Mouse (Mus musculus) kidney, postnatal 14 days (tissue): ENCODE data around the gene G2e3.
A peak's percentile ranks its signal among the peaks of the same experiment; 100 is the strongest.

Source experiments
- DNase-seq: peaks from one replicate; pipeline ENCODE4 v3.0.0; 2022; ENCODE audit warnings: mixed read lengths

The G2e3 gene

DNA sequence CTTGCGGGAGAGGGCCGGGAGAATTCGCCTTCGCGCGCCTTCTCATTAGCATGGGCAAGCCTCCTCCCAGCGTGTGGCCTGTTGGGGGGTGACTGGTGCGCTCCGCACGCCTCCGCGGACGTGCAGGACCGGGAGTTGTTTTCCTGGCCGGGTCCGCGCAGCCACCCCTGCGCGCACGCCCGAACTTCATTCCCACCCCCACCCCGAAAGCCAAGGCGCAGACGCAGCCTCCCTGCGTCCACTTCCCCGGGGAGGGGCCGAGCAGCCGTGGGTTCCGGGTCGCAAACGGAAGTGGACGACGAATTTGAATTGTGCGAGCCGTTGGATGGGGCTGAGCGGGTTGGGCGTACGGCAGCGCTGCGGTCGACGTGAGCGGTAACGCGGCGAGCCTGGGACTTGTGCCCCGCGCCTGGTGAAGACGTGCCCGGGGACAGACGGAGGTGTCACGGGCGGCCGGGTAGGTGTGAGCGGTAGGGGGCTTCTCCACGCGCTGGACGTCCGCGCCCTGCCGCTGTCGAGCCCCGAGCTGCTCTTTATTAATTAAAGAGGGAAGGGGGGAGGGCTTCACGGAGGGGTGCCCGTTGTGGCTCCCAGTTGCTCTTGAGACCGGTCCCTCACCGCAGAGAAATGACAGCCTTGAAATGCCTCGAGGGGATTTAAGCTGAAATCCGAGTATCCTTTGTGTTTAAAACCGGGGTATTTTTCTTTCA lies at the start of gene G2e3:
Gene G2e3 (plus strand): TSS at position 74 of the 710 bp plus-strand sequence.
- DNase-seq = peak; percentile 92

DNA sequence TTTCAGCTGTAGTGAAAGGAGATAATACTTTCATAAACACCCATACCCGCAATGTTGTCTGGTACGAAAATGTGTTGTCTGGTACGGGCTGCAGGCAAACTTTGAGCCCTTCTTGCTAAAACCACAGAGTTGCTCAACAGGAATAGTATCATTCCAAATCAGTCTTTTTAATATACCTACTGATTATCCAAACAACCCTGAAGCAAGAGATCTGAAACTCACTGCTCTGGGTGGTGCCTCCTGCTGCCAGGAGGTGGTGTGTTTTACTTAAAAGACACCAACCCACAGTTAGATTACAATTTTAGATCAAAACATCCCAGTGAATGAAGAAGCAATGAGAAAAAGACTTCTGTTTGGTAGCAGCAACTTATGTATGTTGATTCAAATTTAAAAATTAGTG lies 24.3 kb upstream of the G2e3 start:
- no peak for DNase-seq

DNA sequence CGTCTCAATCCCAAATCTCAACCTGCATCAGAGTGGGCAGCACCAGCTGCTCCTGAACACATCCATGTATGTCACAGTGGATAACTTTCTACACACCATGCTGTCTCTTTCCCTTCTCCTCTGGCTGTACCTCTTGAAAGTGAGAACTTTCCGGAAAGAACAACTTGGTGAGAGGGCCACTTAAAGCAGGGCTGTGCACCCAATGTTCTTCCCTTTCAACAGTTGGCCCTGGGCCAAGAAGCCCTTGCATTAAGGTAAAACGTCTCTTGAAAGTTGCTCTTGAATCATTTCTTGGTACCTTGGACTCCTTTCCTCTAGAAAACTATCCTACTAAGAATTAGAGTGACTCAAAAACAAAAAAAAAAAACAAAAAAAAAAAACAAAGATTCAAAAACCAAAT lies 21.0 kb upstream of the G2e3 start:
- no peak for DNase-seq

DNA sequence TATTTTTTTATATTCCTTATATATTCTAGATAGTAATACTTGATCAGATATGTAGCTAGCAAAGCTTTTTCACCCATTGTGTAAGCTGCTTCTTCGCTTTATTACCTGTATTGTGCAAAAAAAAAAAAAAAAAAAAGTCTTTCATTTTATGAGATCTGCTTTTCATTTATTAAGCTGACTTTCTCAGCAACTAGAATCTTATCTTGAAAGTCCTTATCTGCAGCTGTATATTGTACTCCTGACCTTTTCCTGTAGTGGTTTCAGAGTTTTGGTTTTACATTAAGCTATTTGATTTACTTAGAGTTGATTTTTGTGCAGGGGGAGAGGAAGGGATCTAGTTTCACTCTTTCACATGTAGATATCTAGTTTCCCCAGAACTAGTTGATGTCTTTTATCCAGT lies 10.8 kb upstream of the G2e3 start:
- DNase-seq = no peak

DNA sequence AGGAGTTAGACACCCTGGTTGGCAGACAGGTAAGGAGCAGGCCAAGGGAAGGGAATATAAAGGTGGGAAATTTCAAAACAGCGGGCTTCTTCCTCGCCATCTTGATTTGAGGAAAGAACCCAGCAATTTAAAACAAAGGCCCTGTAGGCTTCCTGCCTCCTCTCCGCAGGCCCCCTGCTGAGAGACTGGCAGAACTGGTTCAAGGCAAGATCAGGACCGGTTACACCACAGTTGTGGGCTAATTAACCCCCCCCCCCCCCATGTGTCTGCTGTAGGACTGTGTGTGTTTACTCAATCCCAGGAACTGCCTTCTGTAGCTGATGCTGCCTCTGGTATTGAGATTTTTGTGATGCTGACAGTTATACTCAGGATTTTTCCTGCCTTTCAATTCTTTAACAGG lies 1.7 kb upstream of the G2e3 start:
- DNase-seq = peak; percentile 39

DNA sequence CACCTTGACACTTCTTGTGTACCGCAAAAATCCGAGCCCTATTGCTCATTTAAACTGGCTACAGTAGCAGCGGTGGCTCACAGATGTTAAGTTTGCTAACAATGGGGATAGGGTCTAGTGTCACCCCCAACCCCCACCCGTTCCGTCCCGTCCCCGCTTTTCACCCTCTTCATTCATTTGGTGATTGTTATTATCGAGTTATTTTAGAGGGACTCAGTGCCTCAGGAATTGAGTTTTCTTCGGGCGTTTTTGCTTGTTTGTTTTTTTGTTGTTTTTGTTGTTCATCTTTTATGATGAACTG lies 787 bp downstream of the G2e3 start:
- DNase-seq = no peak

DNA sequence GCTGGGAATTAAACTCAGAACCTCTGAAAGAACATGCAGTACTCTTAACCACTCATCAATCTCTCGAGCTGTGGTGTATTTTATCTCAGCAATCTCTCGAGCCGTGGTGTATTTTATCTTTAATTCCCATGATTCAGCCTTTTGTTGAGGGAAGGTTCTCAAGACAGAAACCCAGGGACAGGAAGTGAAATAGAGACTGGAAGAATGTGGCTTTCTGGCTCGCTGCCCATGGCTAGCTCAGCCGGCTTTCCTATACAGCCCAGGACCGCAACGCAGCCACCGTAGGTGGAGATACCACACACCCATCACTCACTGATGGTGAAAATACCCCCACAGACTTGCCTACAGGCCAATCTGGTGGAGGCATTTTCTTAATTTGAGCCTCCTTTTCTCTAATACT lies 7.4 kb downstream of the G2e3 start:
- DNase-seq = no peak

DNA sequence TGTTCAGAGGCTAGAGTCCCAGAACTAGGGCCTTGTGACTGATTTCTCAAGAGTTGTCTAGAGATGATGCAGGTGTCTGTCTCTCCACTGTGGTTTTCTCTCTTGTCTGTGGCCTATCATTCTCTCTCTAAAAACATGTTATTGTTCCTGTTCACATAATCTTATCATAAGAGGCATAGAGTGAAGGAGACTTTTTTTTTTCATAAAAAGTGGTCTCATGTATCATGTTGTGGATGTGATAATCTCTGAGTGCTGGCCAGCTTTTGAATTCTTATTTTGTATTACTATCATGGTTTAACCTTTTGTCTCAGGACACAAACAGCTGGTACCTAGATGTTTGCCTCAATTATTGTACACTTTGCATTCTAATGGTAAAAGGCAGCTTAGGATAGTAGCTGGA lies 13.4 kb downstream of the G2e3 start:
- no peak for DNase-seq

DNA sequence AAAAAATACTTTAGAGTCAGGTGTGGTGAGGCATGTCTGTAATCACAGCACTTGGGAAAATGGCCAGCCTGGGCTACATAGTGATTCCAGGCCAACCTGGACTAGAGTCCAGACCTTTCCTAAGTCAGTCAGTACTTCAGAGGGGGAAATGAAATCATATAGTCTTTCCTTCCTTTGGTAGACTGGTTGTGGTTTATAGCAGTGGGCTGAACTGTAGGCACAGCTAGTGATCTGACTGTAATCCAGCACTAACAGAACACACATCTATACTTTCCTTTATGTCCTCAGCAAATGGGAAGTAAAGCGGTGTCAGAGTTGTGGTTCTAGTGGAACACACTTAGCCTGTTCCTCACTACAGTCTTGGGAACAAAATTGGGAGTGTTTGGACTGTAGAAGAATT lies 15.0 kb downstream of the G2e3 start:
- DNase-seq = no peak

DNA sequence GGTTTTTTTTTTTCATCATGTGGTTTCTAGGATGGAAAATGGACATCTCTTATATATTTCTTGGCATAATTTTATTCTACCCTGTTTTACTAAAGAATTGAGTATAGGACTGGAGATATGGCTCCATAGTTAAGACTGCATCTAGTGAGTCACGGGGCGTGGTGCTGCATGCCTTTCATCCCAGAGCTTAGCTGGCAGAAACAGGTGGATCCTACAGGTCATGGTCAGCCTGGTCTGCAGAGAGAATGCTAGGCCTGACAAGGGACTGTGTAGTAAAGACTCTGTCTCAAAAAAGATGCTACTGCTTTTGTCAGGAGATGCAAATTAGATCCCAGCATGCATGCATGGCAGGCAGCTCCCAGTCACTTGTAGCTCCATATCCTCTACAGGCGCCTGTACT lies 20.6 kb downstream of the G2e3 start:
- no peak for DNase-seq

DNA sequence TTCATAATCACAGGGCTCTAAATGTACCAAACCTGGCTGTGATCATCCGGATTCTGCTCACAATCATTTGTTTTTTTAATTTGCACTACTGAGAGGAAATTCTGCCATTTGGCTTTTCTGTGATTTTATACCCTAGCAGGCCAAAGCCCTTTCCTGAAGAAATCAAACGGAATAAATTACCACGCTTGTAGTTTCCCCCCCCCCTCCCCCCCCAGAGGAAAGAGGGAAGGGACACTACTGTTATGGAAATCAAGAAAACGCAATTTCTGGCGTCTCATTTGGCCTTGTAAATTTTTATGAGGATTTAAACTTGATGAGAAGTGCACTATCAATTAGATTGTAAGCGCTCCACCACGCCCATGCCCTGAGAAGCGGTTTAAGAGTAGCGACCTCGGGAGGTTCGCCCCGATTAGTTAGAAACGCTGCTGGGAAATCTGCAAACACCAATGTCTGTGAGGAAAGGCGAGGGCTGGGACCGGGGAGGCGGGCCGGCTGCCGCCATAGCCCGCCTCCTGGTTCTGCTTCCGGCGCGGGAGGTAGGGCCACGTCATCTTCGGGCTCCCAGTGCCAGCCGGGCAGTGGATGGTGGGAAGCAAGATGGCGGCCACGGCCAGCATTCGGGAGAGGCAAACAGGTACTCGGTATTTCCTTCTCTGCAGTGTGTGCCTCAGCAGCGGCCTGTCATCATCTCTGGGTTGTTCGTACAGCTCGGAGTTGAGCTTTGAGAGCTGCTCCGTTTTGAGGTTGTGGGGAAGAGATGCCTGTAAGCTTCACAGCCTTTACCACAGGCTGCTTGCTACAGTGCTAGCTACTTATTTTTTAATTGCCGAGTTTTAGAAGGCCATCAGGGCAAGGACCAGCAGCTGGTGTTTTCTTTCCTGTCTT lies 29.4 kb downstream of the G2e3 start, which contains the start of gene Scfd1:
Gene Scfd1 (plus strand): TSS at position 508 of the 885 bp plus-strand sequence.
- peak; percentile 95 for DNase-seq

DNA sequence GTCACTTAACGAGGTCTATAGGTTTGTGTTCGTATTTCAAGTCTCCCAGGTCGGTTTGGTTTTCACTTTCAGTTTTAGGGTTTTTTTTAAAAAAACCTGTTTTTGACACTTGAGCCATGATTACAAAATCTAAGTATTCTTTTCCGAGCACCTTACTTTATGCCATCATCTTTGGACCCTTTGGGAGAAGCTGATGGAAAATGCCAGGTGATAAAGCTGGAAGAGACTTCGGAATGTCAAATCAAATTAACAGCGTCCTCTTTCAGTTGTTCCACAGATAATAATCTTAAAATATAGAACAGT lies 30.0 kb downstream of the G2e3 start:
- no peak for DNase-seq

DNA sequence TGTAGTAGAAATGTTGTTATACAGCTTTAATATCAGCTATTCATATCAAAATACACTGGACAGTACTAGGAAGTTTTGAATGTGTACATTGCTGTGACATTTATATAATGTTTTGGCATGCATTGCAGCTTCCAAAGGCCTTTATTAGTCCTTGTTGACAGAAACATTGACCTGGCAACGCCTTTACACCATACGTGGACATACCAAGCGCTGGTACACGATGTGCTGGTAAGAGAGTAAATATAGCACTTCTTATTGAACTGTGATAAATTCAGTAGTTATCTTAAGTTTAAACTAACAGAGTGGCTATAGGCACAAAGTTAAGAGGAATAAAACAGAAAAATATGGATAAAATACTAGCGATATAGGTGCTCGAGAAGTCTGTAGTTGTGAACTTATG lies 52.0 kb downstream of the G2e3 start:
- no peak for DNase-seq

DNA sequence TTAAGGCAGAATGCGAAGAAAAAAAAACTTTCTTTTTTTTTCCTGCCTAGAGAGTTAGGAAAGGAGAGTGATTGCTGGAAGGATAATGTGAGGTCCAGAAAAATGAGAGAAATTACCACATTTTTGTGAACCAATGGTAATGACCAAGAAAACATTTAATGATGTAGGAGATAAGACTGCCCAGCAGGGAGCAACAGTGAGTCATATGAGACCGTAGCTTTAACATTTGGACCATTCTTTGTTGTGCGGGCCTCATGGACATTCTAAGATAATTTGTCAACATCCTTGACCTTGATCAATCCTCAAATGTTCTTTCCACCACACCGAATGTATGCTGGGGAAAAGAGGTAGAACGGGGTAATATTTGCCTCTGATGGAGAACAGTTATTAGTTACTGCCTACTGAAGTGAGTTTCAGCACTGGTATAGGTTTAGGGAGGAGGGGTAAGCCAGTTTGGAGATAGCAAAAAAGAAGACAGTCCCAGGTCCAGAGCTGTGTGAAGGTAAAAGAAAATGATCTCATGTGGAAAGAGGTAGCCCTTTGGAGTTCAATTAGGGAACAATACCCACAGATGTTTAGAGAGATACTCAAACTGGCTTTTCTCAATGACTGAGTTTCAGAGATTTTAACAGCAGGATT lies 54.3 kb downstream of the G2e3 start:
- peak; percentile 4 for DNase-seq

DNA sequence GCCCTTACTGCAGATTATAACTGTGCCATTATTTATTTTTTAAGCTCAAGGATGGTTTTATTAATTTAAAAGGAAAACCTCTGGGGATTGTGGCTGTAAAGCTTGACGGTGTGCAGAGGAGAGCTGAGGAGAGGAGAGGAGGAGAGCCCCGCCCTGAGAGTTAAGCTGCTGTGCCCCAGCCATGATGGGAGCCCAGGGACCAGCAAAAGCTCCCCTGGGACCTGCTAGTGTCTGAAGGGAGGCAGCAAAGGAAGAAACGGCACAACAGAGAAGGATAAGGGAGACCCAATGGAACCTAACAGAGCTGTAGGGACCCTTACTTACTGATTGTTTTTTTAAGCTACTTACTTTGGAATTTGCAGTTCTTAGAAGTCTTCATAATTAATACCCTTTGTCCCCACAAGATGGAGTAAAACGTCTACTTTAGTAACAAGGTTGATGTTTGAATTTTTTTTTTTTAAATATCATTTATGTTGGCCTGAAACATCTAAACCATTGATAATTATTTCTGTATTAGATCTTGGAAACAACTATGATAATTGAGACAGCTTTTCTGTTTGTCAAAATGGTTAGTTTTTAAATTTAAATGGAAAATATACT lies 56.2 kb downstream of the G2e3 start:
- DNase-seq = no peak

DNA sequence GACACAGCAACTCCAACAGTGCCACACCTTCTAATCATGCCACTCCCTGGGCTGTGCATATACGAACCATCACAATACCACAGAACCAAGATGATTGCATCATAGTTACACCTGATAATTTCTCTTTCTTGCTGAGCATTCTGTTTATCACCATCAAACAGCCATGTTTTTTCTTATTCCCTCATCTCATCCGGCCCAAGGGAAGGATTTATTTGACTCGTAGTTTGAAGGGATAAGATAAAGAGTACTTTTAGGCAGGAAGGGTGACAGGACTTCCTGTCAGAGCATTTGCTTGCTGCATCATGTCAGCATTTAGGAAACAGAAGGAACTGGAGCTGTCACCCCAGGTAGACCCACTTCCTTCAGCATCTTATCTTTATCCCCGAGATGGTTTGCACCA lies 63.5 kb downstream of the G2e3 start:
- DNase-seq = no peak
